Mouse (Mus musculus) testis, adult 2 months (tissue): ENCODE data around the gene Abat. TPM values are rescaled to one million over a fixed set of nuclear protein-coding genes. Genes with fewer than 3 reads are reported as not detected.

ENCODE experiments used
- H3K27ac ChIP-seq: fragments of 200-500 bp; 2 replicates; pipeline ENCODE4 v1.5.1; 2012; ENCODE audit warnings: low read depth, low read length; ENCODE audit not compliant: control insufficient read depth, insufficient read depth
- H3K27me3 ChIP-seq: fragments of 200-500 bp; 2 replicates; pipeline ENCODE4 v1.6.1; 2012; ENCODE audit warnings: mild to moderate bottlenecking, low read length, moderate library complexity; ENCODE audit not compliant: control insufficient read depth, insufficient read depth
- H3K36me3 ChIP-seq: fragments of 200-500 bp; 2 replicates; pipeline ENCODE4 v1.6.1; 2012; ENCODE audit warnings: mild to moderate bottlenecking, low read length; ENCODE audit not compliant: control insufficient read depth, insufficient read depth
- H3K4me1 ChIP-seq: fragments of 200-500 bp; 2 replicates; pipeline ENCODE4 v1.6.1; 2012; ENCODE audit warnings: low read length; ENCODE audit not compliant: control insufficient read depth, insufficient read depth
- H3K4me3 ChIP-seq: fragments of 200-500 bp; 2 replicates; pipeline ENCODE4 v1.5.1; 2012; ENCODE audit warnings: low read depth, mild to moderate bottlenecking, low read length, moderate library complexity, mixed read lengths; ENCODE audit not compliant: control insufficient read depth
- CTCF ChIP-seq: fragments of 200-500 bp; IDR thresholded peaks from 2 replicates; pipeline ENCODE4 v1.5.1; 2012; ENCODE audit warnings: low read depth, mild to moderate bottlenecking, inconsistent platforms, low read length, moderate library complexity; ENCODE audit not compliant: control insufficient read depth, insufficient read depth, insufficient replicate concordance
- POLR2A ChIP-seq: fragments of 200-500 bp; IDR thresholded peaks from 2 replicates; pipeline ENCODE4 v1.6.1; 2012; ENCODE audit warnings: low read depth, mild to moderate bottlenecking, inconsistent platforms, low read length, moderate library complexity; ENCODE audit not compliant: control insufficient read depth
- polyA plus RNA-seq: library from polyadenylated mRNA; depleted of rRNA; stranded (reverse); fragments of >200 nt; gene quantifications from 2 replicates; pipeline ENCODE4 v1.2.3, GENCODE M21; 2012

Gene Abat
- polyA plus RNA-seq, 1 experiment, result 21.2 TPM

GRCm38 (mm10) chr16:8532894-8533293 is 19.7 kb downstream of the Abat start:
- Histone ChIP-seq H3K36me3 (no peaks in the 10 kb centered on the region), H3K4me3 (no peak overlapping the region; the same call in 1 of the 2 replicates), H3K27ac (no peak overlapping the region), H3K27me3 (no peaks in the 10 kb centered on the region), H3K4me1 (no peaks in the 10 kb centered on the region; the same call in 1 of the 2 replicates)
- TF ChIP-seq POLR2A, result no peak
- TF ChIP-seq CTCF, result no peak

GRCm38 (mm10) chr16:8533477-8533876 is 20.2 kb downstream of the Abat start:
- Histone ChIP-seq H3K27me3 (no peaks in the 10 kb centered on the region), H3K27ac (no peak overlapping the region), H3K4me1 (no peaks in the 10 kb centered on the region; the same call in 1 of the 2 replicates), H3K36me3 (no peaks in the 10 kb centered on the region), H3K4me3 (no peak overlapping the region)
- TF ChIP-seq CTCF (no peak), POLR2A (no peak)

DNA sequence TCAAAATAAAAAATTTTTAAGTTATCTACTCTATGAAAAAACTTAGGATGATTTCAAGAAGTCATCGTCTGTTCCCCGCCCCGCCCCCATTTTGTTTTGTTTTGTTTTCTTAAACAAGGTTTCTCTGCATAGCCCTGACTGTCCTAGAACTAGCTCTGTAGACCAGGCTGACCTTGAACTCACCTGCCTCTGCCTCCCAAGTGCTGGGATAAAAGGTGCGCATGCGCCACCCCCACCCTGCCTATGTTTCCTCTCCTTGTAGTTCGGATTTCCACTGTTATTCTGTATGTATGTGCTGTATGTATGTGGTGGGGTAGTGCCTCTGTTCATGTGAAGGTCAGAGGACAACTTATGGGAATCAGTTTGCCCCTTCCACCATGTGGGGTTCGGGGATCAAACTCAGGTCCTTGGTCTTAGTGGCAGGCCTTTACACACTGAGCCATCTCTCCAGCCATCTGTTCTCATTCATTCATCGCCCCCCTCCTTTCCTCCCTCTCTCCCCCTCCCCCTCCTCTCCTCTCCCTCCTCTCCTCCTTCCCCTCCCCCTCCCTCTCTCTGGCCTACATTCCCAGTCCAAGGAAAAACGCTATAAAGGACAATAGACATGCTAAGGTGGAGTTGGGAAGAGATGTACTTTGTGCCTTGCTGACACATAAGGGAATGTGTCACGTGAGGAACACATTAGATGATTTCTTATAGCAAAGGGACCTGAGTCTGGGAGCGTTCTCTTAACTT is 21.4 kb downstream of the Abat start:
- H3K4me3 ChIP-seq, result no peak overlapping the region
- no peak overlapping the region for H3K27ac ChIP-seq
- no peaks in the 10 kb centered on the region; the same call in 1 of the 2 replicates for H3K4me1 ChIP-seq
- no peaks in the 10 kb centered on the region for H3K27me3 ChIP-seq
- no peaks in the 10 kb centered on the region for H3K36me3 ChIP-seq
- TF ChIP-seq POLR2A (no peak), CTCF (no peak)

DNA sequence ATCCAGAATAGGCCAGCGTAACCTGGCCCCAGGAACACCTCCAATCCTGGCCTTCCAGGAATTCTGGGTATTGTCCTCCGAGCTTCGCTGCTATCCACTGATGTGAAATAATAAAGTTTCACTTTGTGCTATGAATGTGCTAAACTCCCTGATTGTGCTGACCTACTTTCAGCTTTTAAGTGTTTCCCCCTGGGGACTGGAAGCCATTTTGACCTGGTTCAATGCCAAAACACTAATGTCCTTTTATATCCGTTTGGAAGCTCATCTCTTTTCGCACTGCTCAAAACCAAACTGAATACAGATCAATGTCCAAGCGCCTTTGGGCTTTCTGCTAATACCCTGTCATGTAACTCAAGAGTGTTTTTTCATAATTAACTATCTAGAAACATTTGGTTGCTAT is 22.2 kb downstream of the Abat start:
- Histone ChIP-seq H3K4me1 (no peaks in the 10 kb centered on the region; the same call in 1 of the 2 replicates), H3K27ac (no peak overlapping the region), H3K27me3 (no peaks in the 10 kb centered on the region), H3K36me3 (no peaks in the 10 kb centered on the region), H3K4me3 (no peak overlapping the region)
- TF ChIP-seq CTCF (no peak), POLR2A (no peak)

- TF ChIP-seq POLR2A, result no peak
- TF ChIP-seq CTCF, result no peak
- H3K4me1 ChIP-seq, result no peaks in the 10 kb centered on the region; the same call in 1 of the 2 replicates
- no peak overlapping the region for H3K4me3 ChIP-seq
- no peak overlapping the region for H3K27ac ChIP-seq
- no peaks in the 10 kb centered on the region for H3K36me3 ChIP-seq
- H3K27me3 ChIP-seq, result no peaks in the 10 kb centered on the region
Measured at GRCm38 (mm10) chr16:8539150-8539865, 26.1 kb downstream of the Abat start.

DNA sequence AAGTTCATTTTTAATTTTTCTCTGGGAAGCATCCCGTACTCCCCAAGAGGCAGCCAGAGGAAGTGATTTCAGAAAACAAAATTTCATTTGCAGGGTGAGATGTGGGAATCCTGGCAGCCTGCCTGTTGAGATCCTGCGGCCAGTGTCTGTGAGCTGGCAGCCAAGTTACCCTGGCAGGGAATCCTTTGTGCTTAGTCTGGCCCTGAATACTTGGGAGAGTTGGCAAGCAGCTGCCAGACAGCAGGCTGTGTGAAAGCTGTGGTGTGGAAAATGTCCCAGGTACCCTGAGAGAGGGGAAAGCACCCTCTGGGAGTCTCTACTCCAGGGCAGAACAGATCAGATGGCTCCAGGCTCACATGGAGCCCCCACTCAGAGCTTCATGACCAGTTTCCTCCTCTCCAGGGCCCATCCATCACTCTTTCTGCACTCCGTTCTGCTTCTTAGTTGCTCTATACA is 27.7 kb downstream of the Abat start:
- no peak overlapping the region for H3K27ac ChIP-seq
- no peak overlapping the region for H3K4me3 ChIP-seq
- no peaks in the 10 kb centered on the region for H3K36me3 ChIP-seq
- H3K27me3 ChIP-seq, result no peaks in the 10 kb centered on the region
- TF ChIP-seq CTCF (no peak), POLR2A (no peak)
- H3K4me1 ChIP-seq, result no peaks in the 10 kb centered on the region; the same call in 1 of the 2 replicates

- H3K27me3 ChIP-seq, result no peaks in the 10 kb centered on the region
- no peak overlapping the region for H3K4me3 ChIP-seq
- peaks cover 3% of the 10 kb centered on the region for H3K4me1 ChIP-seq
- H3K36me3 ChIP-seq, result no peaks in the 10 kb centered on the region
- TF ChIP-seq CTCF (no peak), POLR2A (no peak)
- no peak overlapping the region for H3K27ac ChIP-seq
Measured at GRCm38 (mm10) chr16:8547836-8548235, 34.6 kb downstream of the Abat start.

- Histone ChIP-seq H3K27me3 (no peaks in the 10 kb centered on the region), H3K36me3 (no peaks in the 10 kb centered on the region), H3K4me3 (no peak overlapping the region), H3K4me1 (peaks cover 3% of the 10 kb centered on the region), H3K27ac (no peak overlapping the region)
- TF ChIP-seq POLR2A, result no peak
- no peak for TF ChIP-seq CTCF
Measured at GRCm38 (mm10) chr16:8549506-8549905, 36.3 kb downstream of the Abat start.
